Comparison of ENCODE assay signal across 8 mouse cellular contexts in the genomic region with DNA sequence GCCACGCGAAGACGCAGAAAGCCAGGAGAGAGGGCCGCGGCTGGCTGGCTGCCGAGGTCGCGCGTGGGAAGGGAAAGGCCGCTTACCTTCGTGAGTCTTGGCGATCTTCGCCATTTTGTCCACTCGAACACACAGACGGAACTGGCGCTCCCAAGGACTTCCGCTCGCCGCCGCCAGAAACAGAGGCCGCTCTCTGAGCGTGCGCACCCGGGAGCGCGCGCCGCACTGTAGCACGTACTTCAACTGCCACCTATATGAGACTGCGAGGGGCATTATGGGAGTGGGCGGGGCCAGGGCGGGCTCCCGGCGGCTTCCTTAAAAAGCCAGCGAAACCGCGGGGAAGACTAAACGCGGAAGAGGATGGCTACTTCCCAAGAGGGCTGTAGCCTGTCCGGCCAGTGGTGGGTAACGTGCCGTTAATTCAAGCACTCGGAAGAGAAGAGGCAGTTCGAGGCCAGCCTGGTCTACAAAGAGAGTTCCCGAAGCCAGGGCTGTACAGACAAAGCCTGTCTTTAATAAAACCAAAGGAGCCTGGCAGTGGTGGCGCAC. TPM values are rescaled to one million over a fixed set of nuclear protein-coding genes. Genes with fewer than 3 reads are reported as not detected.
DNase-seq lines count a peak whose midpoint lies in the region; ATAC-seq lines count a peak whose summit lies in the region.

A gene (minus strand): TSS at position 229 of the 549 bp plus-strand sequence.

- peak; percentile 79 for ATAC-seq in megakaryocyte progenitor cell, adult 5-6 weeks (replicated peaks; ENCODE audit: poor library complexity)

- peak; percentile 97 for DNase-seq in adipocyte (ENCODE audit: low spot score)
- peak; percentile 98 for DNase-seq in embryo, embryonic 10 days (ENCODE audit: low spot score)
- DNase-seq in gastrocnemius, postnatal 10 days: peak; percentile 92
- peak; percentile 98 for DNase-seq in induced T-regulatory cell, adult 2 months (ENCODE audit: low read depth)
- DNase-seq in left cerebral cortex, adult 9 months (ENCODE audit: low spot score in 2 of 2): peak; percentile 93 to 95
- DNase-seq in right cerebral cortex, postnatal 14 days: peak; percentile 94
- peak; percentile 91 to 97 for DNase-seq in urinary bladder, postnatal 36 days (ENCODE audit: low spot score in 2 of 2)

RNA-seq across cellular contexts. Expression of the gene that starts here (rescaled TPM):
- total RNA-seq in gastrocnemius, postnatal 10 days (2021): 10 to 100 TPM; 70.2 to 89.8 TPM
- 265 and 295 TPM in 2 replicates for total RNA-seq in megakaryocyte progenitor cell, adult 5-6 weeks (2015)
- total RNA-seq in megakaryocyte progenitor cell, adult 5-6 weeks (2017): 242 and 294 TPM in 2 replicates

Comparison
In these comparisons a context has a peak if more than half of its experiments do, and no peak if none do; other contexts are left out.
1. Peak in every context shown above with its lines: DNase-seq and ATAC-seq.